Mouse (Mus musculus) cerebellum, adult 2 months (tissue): ENCODE data around the gene Vmn1r5.

Source experiments
- CTCF ChIP-seq: fragments of 200-500 bp; IDR thresholded peaks from 2 replicates; pipeline ENCODE4 v1.5.1; 2011; ENCODE audit warnings: low read depth, mild to moderate bottlenecking, control low read depth, low read length, moderate library complexity, borderline replicate concordance; ENCODE audit not compliant: insufficient read depth
- POLR2A ChIP-seq: fragments of 200-500 bp; IDR thresholded peaks from 2 replicates; pipeline ENCODE4 v1.6.1; 2011; ENCODE audit warnings: low read length, control low read depth, borderline replicate concordance; ENCODE audit not compliant: insufficient read depth

DNA sequence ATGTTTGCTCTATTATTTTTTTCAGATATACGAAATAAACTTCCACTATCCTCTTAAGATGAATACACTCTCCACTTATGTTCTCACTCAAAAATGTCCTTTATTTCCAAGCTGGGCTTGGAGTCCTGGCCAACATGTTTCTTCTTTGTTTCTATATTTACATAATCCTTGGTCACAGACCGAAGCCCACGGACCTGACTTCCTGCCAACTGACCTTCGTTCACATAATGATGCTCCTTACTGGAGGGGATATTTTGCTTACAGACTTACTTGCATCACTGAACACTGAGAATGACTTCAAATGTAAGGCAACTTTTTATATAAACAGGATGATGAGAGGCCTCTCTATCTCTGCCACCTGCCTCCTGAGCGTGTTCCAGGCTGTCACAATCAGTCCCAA is 13.6 kb upstream of the Vmn1r5 start:
- TF ChIP-seq POLR2A (no peak), CTCF (no peak)
